Mouse (Mus musculus): ENCODE measurements around the gene Rab6b.
"Not testable (repeated sequence)": the region's sequence is repeated elsewhere in the genome, so short reads cannot be mapped to it uniquely, and the experiment has no call there.

Gene Rab6b

DNA sequence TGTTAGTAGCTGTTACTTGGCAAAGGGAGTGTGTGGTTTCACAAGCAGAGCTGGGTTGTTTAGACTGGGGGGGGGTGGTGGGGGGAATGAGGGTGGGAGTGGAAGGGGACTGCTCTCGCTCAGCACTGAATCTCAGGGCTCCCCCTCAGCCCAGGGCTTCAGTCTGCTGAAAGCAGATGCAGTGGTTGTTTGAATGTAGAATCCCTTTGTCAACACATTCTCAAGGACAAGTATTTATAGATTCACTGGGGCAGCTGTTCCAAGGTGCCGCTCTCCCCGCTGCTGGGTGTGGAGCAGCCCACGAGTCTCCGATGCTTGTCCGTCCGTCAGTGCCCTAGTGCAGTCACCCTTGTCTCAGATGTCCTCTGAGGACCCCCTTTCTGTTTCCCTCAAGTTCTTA, 29.7 kb downstream of the Rab6b start:
- no peak for DNase-seq (ENCODE audit: low read depth, low spot score)

DNA sequence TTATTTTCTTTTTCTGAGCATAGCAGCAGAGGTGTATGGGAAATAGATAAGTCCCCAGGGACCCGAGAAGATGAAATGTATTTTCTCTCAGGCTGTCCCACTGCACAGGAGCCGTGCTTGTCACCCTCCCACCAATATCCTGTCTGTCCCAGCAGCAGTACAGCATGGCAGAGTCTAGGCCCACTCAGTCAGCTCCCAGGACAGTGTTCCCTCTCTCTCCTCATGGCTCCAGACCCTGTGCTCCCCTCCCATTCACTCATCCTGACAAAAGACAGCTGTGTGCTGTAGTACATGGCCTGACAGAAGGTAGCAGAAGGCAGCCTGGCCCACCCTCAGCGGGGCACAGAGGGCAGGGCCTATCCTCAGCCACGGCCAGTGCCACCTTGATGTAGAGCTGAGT, 32.3 kb downstream of the Rab6b start:
- DNase-seq (ENCODE audit: low read depth, low spot score): no peak

DNA sequence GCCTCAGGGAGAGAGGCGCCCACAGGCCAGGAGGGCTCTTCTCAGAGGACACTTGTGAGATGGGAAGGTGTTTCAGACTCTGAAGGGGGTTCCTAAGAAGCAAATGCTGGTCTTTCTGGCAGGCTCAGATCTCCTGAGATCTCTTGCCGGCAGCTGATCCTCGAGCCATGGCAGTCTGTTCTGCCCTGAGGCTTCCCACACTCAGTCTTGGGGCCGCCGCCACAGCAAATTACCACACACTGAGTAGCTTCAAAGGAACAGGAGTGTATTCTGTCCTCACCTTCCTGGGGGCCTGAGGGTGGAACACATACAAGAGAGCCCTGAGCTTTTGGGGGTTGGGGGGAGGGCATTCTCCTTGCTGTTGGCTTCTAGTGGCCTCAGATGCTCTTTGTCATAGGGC, 33.8 kb downstream of the Rab6b start:
- DNase-seq (ENCODE audit: low read depth, low spot score): no peak

DNA sequence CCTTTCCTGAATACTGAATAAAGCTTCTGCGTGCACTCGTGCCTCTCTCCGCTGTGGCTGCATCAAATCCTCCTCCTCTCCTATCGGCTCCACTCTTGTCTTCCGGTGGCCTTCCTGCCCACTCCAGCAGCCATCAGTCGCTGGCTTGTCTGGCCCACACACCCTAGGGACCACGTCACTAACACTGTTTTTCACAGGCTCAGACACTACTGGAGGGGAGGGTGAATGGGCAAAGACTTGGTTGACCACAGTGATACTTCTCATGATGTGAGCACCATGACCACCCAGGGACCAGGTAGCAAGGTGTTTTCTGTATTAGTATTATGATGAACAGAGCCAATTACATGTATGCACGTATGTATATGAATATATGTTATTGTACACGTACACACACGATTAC, 34.7 kb downstream of the Rab6b start:
- DNase-seq (ENCODE audit: low read depth, low spot score): no peak

DNA sequence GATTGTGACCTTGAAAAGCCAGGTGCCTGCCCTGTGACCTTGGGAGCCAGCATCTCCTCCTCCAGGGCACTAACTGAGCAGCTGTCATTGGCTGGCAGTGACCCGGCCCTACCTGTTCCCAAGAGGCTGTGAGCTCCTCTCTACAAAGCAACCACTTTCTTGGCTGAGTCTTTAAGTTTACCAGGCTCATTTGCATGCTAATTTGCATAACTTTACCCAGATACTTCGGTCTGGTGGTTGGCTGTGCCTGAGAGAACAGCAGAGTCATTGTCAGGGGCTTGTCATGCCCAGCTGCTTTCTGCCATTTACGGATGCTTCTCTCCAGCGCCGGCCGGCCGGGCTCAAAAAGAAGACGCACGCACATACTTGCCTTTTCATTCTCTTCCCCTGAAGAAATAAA, 35.1 kb downstream of the Rab6b start:
- no peak for DNase-seq (ENCODE audit: low read depth, low spot score)

DNA sequence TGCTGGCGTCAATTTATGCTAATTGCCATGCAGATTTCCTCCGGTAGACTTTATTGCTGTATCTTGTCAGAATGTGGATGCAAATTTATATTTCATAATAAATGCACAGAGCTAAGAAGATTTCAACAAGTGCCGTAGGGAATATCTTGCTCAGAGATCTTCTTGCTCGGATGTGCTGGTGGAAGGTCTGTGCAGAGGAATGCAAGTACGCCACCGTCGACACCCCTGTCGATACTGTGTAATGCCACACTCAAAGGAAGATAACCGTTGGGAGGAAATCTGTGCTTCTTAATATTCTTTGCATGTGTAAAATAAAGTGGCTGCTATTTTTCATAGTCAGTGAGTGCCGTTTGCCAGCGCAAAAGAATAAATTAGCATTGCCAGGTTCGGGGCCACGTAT, 35.5 kb downstream of the Rab6b start:
- DNase-seq (ENCODE audit: low read depth, low spot score): no peak

DNA sequence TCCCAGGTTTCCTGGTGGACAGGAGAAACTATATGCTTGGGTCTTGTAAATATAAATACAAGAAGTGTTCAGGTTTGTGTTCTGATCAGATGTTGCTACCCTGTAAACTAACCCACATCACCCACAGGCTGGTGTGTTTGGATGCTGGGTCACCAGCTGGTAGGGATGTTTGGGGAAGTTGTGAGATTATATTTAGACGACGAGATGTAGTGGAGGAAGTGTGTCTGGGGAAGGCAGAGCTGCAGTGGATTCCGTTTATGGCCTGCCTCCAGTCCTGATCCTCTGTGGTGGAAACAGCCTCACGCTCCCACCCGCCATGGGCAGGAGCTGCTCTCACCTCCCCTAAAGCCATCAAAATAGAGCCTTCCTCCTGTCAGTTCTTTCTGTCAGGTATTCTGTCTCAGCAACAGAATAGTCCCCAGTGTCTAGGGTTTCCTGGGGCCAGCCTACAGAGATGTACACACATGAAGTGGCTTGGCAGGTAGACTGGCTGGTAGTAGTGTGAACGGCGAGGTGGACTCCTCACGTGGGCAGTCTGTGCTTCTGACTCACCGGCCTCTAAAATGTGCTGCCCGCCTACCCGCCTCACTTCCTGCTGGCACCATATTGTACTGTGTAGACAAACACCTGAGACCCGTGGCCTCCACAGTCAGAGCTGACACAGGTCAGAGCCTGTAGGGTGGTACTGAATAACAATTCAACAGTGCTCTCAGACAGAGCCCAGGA, 37.6 kb downstream of the Rab6b start:
- DNase-seq (ENCODE audit: low read depth, low spot score): no peak

DNA sequence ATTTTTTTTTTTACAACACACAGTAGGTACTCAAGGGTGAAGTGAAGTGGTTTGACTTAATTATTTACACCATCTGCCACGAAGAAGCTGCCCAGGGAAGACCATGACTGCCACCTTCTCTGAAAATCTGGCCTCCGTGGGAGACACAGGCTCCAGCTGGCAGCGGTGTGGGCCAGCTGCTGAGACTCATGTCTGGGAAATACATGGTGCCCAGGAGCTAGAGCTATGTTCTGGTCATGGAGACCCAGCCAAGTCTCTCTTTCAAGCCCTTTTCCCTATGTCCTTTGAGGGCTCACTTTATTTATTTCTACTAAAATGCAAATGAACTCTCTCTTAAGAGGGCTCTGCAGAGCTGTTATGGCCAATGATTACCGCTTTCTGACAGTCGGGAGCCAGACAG, 41.7 kb downstream of the Rab6b start:
- DNase-seq (ENCODE audit: low read depth, low spot score): no peak

DNA sequence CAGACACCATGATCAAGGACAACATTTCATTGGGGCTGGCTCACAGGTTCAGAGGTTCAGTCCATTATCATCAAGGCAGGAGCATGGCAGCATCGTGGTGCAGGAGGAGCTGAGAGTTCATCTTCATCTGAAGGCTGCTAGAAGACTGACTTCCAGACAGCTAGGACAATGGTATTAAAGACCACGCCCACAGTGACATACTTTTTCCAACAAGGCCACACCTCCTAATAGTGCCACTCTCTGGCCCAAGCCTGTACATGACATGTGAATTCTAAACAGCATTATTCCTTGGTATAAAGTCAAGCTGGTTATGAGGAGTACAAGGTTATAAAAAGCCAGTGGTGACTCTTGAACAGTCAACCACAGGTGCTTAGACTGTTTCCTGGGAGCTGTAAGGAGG, 43.0 kb downstream of the Rab6b start:
- DNase-seq (ENCODE audit: low read depth, low spot score): no peak

DNA sequence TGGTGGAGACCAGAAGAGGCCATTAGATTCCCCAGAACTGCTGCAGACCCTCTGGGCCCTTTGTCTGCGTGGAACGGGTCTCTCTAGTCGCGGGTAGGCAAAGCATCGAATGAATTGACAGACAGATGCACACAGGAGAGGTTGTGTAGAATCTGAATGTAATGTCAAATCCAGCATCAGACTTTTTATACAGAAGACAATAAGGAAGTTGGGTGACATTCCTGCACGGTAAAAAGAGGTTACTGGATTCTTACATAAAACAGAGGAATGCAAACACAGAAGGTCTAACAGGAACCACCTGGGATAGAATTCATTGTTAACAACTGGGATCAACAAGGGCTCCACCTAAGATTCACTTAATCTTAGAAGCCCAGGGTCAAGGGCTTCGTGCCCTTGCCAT, 43.6 kb downstream of the Rab6b start:
- not testable (repeated sequence) for DNase-seq (ENCODE audit: low read depth, low spot score)

DNA sequence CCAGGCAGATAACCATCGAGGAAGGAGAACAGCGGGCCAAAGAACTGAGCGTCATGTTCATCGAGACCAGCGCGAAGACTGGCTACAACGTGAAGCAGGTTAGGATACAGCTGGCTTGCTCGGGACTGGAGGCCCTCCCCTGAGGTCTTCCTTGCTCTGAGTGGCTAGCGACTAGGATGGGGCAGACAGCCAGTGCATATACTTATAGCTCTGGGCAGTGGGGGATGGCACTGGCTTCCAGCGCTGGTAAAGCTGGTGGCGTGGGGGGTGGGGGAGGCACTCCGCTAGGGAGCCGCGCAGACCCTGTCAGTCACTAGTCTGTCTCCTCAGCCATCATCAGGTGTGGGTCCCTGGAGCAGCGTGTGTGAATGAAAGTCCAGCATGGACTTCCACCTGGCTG, 52.2 kb downstream of the Rab6b start:
- no peak for DNase-seq (ENCODE audit: low read depth, low spot score)

DNA sequence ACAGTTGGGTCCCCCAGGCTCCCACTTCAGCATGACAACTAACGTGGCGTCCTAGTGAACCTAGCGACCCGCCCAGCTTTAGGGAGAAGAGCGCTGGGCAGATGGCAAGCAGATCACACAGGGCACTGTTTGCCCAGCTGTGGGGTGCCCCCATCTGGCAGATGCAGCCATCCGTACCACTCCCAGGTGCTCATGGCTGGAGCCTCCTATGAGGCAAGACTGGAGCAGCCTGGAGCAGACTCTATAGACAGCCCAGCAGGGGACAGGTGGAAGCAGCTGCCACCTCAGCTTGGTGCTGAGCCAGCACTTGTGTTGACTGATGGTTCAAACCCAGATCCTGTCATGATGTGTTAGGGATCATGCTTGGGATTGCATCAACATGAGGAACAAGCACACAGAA, 56.5 kb downstream of the Rab6b start:
- no peak for DNase-seq (ENCODE audit: low read depth, low spot score)

DNA sequence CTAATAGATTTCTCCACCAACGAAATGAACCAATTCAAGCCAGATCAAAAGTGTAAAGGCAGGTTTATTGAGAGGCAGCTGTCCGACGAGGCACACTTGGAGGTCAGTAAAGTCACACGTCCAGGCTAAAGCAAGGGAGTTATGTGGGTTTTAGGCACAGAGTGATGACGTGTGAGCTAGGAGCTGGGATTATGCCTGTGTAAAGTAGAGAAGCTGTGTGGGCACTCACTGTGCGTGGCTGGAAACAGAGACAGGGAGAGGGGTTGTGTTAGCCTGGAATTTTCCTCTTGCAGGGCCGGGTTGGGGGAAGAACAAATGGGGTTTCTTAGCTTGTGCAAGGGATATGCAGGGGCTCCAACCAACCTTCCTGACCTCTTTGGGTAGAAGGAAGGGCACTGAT, 57.2 kb downstream of the Rab6b start:
- DNase-seq (ENCODE audit: low read depth, low spot score): no peak

DNA sequence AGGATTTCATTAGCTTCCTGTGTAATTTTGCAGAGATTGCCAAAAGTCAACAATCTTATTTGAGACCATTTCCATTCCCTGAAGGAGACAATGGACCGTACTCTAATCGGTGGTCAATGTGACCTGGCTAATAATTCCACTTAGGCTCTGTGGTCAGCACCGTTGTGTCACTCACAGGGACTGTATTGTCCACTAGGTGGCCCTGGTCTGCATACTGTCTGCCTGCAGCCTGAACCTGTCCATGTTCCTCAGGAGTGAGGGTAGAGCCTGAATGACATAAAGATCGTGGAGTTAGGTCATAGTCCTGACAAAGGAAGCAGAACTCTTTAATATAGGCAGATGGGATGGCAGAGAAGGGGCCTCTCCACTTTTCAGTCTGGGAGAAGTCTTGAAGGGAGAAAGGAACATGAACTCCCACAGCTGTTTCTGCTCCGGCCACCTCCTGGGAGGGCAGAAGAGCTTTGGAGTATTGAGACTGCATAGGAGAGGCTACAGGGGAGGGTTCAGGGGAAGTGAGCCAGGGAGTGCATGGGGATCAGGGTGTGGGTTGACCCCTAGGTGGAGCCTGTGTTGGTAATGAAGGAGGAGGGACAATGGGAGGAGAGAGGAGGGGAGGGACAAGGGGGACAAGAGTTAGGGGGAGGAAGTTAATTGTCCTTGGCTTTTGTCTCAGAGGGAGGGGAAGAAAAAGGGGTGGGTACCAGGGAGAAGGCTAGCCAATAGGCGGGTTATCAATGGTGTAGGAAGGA, 63.4 kb downstream of the Rab6b start:
- peak; percentile 45 for DNase-seq (ENCODE audit: low read depth, low spot score)

DNA sequence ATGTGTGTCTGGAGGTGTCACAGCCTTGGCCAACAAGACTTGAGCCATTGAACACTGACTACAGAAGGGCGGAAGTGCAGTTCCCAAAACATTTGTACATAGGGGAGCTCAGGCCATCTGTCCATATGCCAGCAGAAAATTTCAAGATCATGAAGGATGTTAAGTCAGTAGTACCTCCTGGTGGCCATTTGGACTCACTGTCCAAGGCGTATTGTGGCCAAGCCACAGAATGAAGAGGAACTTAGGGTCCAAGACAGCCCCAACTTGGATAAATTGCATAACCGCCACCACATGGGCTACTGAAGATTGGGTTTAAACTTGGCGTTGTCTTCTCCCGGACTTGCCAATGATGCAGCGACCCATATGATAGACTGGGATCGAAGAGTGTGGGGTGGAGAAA, 64.1 kb downstream of the Rab6b start:
- no peak for DNase-seq (ENCODE audit: low read depth, low spot score)

DNA sequence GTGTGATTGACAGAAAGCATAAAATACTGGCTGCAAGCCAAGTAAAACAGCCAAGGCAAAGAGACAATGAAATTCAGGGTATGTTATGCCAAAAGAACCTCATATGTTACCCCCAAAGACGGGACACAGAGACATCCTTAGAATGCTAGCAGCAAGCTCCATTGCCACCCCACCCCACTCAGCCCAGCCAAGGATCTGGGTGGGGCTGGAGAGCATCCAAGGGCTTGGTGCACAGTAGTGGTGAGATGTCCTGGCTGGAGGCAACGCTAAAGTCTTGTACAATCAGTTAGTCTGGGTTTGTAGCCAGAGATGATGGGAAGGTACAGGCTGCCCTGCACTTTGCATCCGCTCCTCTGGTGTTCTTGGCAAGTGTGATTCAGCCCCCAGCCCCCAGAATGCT, 68.7 kb downstream of the Rab6b start:
- DNase-seq (ENCODE audit: low read depth, low spot score): no peak

DNA sequence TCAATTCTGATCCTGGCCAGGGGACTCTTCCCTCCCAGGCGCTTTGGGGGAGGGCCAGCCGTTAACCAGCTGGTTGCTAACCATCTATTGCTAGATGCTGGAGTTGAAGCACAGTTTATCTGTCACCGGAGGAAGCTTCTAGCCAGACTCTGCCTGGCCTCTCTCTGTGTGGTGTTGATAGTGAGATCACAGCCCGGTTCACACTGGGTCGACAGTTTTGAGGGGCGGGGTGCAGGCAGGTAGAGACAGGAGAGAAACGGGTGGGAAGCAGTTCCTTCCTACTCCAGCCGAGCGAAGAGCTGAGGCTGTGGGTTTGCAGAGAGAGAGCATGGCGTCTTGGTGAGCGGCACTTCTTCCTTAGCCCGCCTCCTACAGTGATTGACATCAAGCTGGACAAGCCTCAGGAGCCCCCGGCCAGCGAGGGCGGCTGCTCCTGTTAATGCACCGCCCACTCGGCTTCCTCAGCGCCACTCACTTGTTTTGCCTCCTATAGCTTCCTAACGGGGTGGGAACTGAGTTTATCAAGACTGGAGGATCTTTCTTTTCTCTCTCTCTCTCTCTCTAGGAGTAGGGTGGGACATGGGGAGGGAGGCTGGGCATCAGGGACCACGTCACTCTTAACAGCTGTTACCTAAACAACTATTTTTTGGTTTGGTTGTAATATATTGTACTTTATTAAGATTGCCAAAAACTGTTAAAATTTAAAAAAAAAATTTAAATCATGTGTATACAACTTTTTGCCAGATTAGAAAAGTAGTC, 69.4 kb downstream of the Rab6b start:
- DNase-seq (ENCODE audit: low read depth, low spot score): peak; percentile 50

DNA sequence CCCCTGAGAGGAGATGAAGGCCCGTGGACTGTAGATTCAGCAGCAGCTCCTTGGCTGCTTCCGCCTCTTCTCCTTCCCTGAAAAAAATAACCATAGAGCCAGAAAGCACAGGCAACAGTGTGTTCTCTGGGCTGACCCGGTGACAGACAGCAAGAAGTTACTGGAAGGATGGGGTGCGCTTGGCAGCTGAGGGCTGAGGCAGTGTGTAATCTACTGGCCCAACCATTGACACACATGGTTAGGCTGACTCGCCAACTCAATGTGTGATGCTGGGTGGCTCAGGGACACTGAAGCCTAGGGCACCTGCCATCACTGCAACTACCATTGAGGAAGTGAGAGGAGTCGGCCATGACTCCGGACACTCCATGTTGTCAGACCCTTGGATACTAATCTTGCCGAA, 70.3 kb downstream of the Rab6b start:
- no peak for DNase-seq (ENCODE audit: low read depth, low spot score)

DNA sequence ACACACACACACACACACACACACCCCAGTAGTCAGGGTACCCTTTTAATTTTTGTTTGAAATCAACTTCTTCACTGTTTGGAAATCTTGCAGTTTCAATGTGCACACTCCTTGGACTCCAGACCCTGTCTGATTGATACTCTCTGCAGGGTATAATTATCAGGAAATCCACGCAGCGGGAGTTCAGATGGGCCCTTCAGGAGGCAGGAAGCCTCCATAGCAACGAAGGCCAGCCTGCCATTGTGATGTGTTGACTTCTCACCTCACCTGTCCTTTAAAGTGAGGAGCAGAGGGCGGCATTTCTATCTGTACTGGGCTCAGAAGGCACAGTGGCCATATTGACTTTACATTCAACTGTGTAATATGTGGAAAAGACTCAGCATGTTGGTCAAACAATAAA, 73.3 kb downstream of the Rab6b start:
- no peak for DNase-seq (ENCODE audit: low read depth, low spot score)

DNA sequence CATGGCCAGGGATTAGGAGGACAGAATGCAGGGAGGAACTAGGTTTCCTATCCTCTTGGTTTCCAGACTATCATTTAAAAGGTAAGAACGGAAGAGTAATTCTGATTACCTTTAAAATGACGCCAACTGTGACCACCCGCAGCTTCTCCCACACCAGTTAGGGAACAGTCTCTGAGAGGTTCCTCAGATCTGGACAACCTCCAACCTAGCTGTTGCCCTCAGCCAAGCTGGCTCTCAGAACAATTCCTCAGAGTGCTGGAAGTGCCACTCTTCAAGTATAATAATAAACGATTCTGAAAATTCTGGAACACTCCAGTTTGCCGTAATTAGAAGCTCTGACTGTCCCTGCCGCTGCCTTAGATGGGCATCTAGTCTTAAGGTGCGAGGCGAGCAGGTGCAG, 74.4 kb downstream of the Rab6b start:
- no peak for DNase-seq (ENCODE audit: low read depth, low spot score)

DNA sequence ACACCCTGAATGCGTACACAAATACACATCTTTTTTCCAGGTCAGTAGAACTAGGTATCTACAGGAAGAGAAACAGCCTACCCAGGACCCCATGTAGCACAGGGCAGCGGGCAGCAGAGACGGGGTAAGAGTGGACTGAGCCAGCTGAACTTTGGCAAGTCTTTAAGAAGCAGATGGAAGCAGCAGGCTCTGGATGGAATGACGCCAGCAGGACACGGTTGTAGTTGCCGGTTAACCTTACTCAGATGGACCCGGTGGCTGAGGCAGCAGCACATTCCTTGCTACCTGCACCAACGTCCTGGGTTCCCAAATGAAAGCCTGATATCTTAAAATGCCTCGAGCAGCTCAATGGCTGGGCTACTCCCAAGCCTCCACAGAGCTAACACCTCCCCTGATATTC, 75.2 kb downstream of the Rab6b start:
- no peak for DNase-seq (ENCODE audit: low read depth, low spot score)

DNA sequence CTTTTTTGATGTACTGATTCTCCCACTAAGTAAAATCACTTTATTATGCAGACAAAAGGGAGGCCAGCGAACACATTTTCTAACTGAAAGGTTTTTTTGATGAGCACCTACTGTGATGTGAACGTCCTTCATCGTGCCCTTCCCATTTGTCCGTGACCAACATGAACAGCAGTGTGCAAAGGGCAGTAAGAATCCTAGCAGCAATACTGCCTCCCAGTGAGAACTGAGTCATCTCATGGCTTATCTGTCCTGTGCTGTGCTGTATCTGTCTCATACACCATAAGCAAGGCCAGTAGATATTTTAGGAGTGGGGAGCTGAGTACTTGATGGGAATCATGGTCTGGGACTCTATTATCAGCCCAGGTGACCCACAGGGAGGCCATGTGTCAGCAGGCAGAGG, 76.8 kb downstream of the Rab6b start:
- DNase-seq (ENCODE audit: low read depth, low spot score): no peak

All from WW6 (cell line).